24 mouse cellular contexts compared by ENCODE assay signal in genomic region chrX:41496528-41496927, GRCm38 (mm10).
"Had no signal": no experiment of that assay in that cellular context is flagged by ENCODE, and none has a peak within 500 bp of the region (broad histone marks: within the 10 kb centered on the region; RNA-seq: fewer than 3 reads in every experiment).

No protein-coding gene starts in this region.

- H3K4me3 ChIP-seq: gastrocnemius, adult 2 months; heart, embryonic 10.5 days; heart, embryonic 12.5 days; hindbrain, embryonic 10.5 days; hindbrain, embryonic 12.5 days; hindbrain, embryonic 15.5 days; intestine, embryonic 15.5 days; layer of hippocampus, adult 2 months; left cerebral cortex, adult 2 months; limb, embryonic 13.5 days had no signal

- H3K36me3 ChIP-seq: heart, embryonic 10.5 days; heart, embryonic 12.5 days; hindbrain, embryonic 10.5 days; hindbrain, embryonic 12.5 days; hindbrain, embryonic 15.5 days; intestine, embryonic 15.5 days; limb, embryonic 13.5 days had no signal

- ATAC-seq: forebrain, embryonic 16.5 days; inflammation-experienced regulatory T-cells, adult 6 months; intestine, embryonic 15.5 days; intestine, postnatal 0 days had no signal

- DNase-seq: gastrocnemius, adult 2 months; gastrocnemius, postnatal 10 days; gastrocnemius, postnatal 25 days; heart, adult 18-20 months; heart, postnatal 10 days; heart, postnatal 4 days; kidney, adult 18-20 months; kidney, adult 8-10 months; kidney, postnatal 10 days; kidney, postnatal 25 days; kidney, postnatal 4 days; left cerebral cortex, postnatal 4 days had no signal

- H3K27me3 ChIP-seq: heart, embryonic 12.5 days; hindbrain, embryonic 12.5 days; hindbrain, embryonic 15.5 days; intestine, embryonic 15.5 days; limb, embryonic 13.5 days had no signal

- H3K9me3 ChIP-seq: heart, embryonic 10.5 days; heart, embryonic 12.5 days; hindbrain, embryonic 10.5 days; hindbrain, embryonic 12.5 days; hindbrain, embryonic 15.5 days; intestine, embryonic 15.5 days; limb, embryonic 13.5 days had no signal

- H3K9ac ChIP-seq: heart, embryonic 12.5 days; hindbrain, embryonic 12.5 days; hindbrain, embryonic 15.5 days; intestine, embryonic 15.5 days; limb, embryonic 13.5 days had no signal

- H3K4me2 ChIP-seq: heart, embryonic 12.5 days; hindbrain, embryonic 12.5 days; hindbrain, embryonic 15.5 days; intestine, embryonic 15.5 days; limb, embryonic 13.5 days had no signal

- H3K27ac ChIP-seq: gastrocnemius, adult 2 months; heart, embryonic 10.5 days; hindbrain, embryonic 10.5 days; hindbrain, embryonic 12.5 days; hindbrain, embryonic 15.5 days; intestine, embryonic 15.5 days; left cerebral cortex, adult 2 months; limb, embryonic 13.5 days had no signal

- H3K4me1 ChIP-seq: heart, embryonic 10.5 days; heart, embryonic 12.5 days; hindbrain, embryonic 10.5 days; hindbrain, embryonic 12.5 days; hindbrain, embryonic 15.5 days; intestine, embryonic 15.5 days; limb, embryonic 13.5 days had no signal
